Mouse (Mus musculus): ENCODE results near the gene Notch2. TPM values are rescaled to one million over a fixed set of nuclear protein-coding genes. Genes with fewer than 3 reads are reported as not detected.

The Notch2 gene
- polyA plus RNA-seq, 1 experiment from 2014 or later, result 10.8 TPM

DNA sequence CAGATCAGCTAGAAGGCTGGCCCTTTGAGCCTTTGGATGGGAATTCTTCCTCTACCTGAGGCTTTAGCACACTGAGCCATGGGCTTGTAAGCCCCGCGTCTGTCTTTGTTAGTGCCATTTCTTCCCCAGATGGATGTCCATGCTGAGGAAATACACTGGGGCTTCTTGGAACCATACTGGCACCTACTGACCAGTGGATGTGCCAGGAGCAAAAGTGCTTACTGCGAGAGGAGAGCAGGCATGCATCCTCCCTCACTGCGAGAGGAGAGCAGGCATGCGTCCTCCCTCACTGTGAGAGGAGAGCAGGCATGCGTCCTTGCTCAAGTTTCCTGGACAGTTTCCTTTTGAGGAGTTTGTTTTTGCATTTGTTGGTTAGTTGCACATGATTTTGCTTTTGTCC is 27.5 kb downstream of the Notch2 start:
- H3K27ac ChIP-seq (replicated peaks; ENCODE audit: low read depth, low read length), result no peak overlapping the region
- WGBS, result 92% methylated on average over 6 of the region's 6 CpGs
- peaks cover 6% of the 10 kb centered on the region; the same call in 1 of the 2 replicates for H3K4me1 ChIP-seq (ENCODE audit: control insufficient read depth, insufficient read depth, low read length)
- ATAC-seq (ENCODE audit: low FRiP score, low TSS enrichment), result no peak
- no peak overlapping the region for H3K9ac ChIP-seq (replicated peaks; ENCODE audit: low read length)
- H3K36me3 ChIP-seq (ENCODE audit: control insufficient read depth, insufficient read depth, low read length), result no peaks in the 10 kb centered on the region
- H3K27me3 ChIP-seq (ENCODE audit: control insufficient read depth, insufficient read depth, low read length), result no peaks in the 10 kb centered on the region
- H3K9me3 ChIP-seq (ENCODE audit: control insufficient read depth, low read length), result no peaks in the 10 kb centered on the region
- H3K4me2 ChIP-seq (ENCODE audit: low read length), result no peak overlapping the region
- DNase-seq, result no peak
- no peak overlapping the region for H3K4me3 ChIP-seq (replicated peaks; ENCODE audit: low read depth, low read length)

GRCm38 (mm10) chr3:98042301-98042700 is 29.0 kb downstream of the Notch2 start:
- WGBS, result 64% methylated on average over 6 of the region's 6 CpGs
- no peak overlapping the region for H3K9ac ChIP-seq (replicated peaks; ENCODE audit: low read length)
- no peak for ATAC-seq (ENCODE audit: low FRiP score, low TSS enrichment)

GRCm38 (mm10) chr3:98042955-98043456 is 29.7 kb downstream of the Notch2 start:
- Histone ChIP-seq H3K4me3 (replicated peaks; ENCODE audit: low read depth, low read length) (no peak overlapping the region), H3K9me3 (ENCODE audit: control insufficient read depth, low read length) (no peaks in the 10 kb centered on the region), H3K4me2 (ENCODE audit: low read length) (peak overlapping the region; percentile 21; the same call in 1 of the 2 replicates), H3K4me1 (ENCODE audit: control insufficient read depth, insufficient read depth, low read length) (peaks cover 8% of the 10 kb centered on the region; the same call in 1 of the 2 replicates), H3K27ac (replicated peaks; ENCODE audit: low read depth, low read length) (peak overlapping the region; percentile 43; the same call in 1 of the 2 replicates), H3K9ac (replicated peaks; ENCODE audit: low read length) (no peak overlapping the region), H3K36me3 (ENCODE audit: control insufficient read depth, insufficient read depth, low read length) (no peaks in the 10 kb centered on the region), H3K27me3 (ENCODE audit: control insufficient read depth, insufficient read depth, low read length) (no peaks in the 10 kb centered on the region)
- ATAC-seq (ENCODE audit: low FRiP score, low TSS enrichment) (peak; percentile 72), DNase-seq (peak; percentile 73)
- 3% methylated on average over 9 of the region's 9 CpGs for WGBS

More at GRCm38 (mm10) chr3:98042301-98042700, 29.0 kb downstream of the Notch2 start:
- no peak for DNase-seq
- Histone ChIP-seq H3K9me3 (ENCODE audit: control insufficient read depth, low read length) (no peaks in the 10 kb centered on the region), H3K4me2 (ENCODE audit: low read length) (no peak overlapping the region), H3K27ac (replicated peaks; ENCODE audit: low read depth, low read length) (no peak overlapping the region), H3K4me1 (ENCODE audit: control insufficient read depth, insufficient read depth, low read length) (peaks cover 8% of the 10 kb centered on the region; the same call in 1 of the 2 replicates), H3K27me3 (ENCODE audit: control insufficient read depth, insufficient read depth, low read length) (no peaks in the 10 kb centered on the region), H3K36me3 (ENCODE audit: control insufficient read depth, insufficient read depth, low read length) (no peaks in the 10 kb centered on the region), H3K4me3 (replicated peaks; ENCODE audit: low read depth, low read length) (no peak overlapping the region)

GRCm38 (mm10) chr3:98043669-98044068 is 30.3 kb downstream of the Notch2 start:
- Histone ChIP-seq H3K27ac (replicated peaks; ENCODE audit: low read depth, low read length) (peak overlapping the region; percentile 43), H3K9me3 (ENCODE audit: control insufficient read depth, low read length) (no peaks in the 10 kb centered on the region), H3K4me2 (ENCODE audit: low read length) (no peak overlapping the region), H3K27me3 (ENCODE audit: control insufficient read depth, insufficient read depth, low read length) (no peaks in the 10 kb centered on the region), H3K4me3 (replicated peaks; ENCODE audit: low read depth, low read length) (no peak overlapping the region), H3K36me3 (ENCODE audit: control insufficient read depth, insufficient read depth, low read length) (no peaks in the 10 kb centered on the region), H3K4me1 (ENCODE audit: control insufficient read depth, insufficient read depth, low read length) (peaks cover 8% of the 10 kb centered on the region; the same call in 1 of the 2 replicates), H3K9ac (replicated peaks; ENCODE audit: low read length) (no peak overlapping the region)
- WGBS, result 59% methylated on average over 4 of the region's 4 CpGs
- no peak for ATAC-seq (ENCODE audit: low FRiP score, low TSS enrichment)
- DNase-seq, result no peak

DNA sequence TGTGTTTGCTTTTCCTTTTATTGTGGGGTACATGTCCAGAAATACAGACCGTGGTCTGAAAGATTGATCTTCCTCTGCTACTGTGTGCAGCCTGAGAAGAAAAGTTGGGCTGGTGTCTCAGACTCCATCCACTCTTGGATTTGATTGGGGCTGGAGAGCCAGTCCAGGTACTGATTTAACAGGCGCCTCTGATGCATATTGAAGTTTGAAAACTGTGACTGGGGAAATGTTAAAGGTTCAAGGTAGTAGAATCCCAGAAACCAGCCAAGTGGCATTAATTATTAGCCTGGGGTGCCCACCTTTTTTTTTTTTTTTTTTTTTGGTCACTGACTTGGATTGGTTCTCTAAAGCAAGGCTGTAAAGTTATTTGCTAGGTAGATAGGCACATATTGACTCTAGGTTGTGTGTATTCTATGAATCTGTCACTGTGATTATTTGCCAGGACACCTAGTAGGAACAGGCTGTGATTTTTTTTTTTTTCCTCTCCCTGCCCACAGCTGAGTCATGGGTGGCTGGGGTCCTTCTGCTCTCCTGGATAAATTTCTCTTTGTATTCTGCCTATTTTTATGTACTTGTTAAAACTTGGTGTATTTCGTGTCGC is 31.5 kb downstream of the Notch2 start:
- no peak overlapping the region for H3K4me3 ChIP-seq (replicated peaks; ENCODE audit: low read depth, low read length)
- no peaks in the 10 kb centered on the region for H3K9me3 ChIP-seq (ENCODE audit: control insufficient read depth, low read length)
- H3K9ac ChIP-seq (replicated peaks; ENCODE audit: low read length), result no peak overlapping the region
- ATAC-seq (ENCODE audit: low FRiP score, low TSS enrichment) (no peak), DNase-seq (no peak)
- no peak overlapping the region for H3K27ac ChIP-seq (replicated peaks; ENCODE audit: low read depth, low read length)
- H3K36me3 ChIP-seq (ENCODE audit: control insufficient read depth, insufficient read depth, low read length), result no peaks in the 10 kb centered on the region
- peaks cover 12% of the 10 kb centered on the region; the same call in 1 of the 2 replicates for H3K4me1 ChIP-seq (ENCODE audit: control insufficient read depth, insufficient read depth, low read length)
- H3K27me3 ChIP-seq (ENCODE audit: control insufficient read depth, insufficient read depth, low read length), result no peaks in the 10 kb centered on the region
- WGBS, result 90% methylated on average over 4 of the region's 4 CpGs
- H3K4me2 ChIP-seq (ENCODE audit: low read length), result no peak overlapping the region

DNA sequence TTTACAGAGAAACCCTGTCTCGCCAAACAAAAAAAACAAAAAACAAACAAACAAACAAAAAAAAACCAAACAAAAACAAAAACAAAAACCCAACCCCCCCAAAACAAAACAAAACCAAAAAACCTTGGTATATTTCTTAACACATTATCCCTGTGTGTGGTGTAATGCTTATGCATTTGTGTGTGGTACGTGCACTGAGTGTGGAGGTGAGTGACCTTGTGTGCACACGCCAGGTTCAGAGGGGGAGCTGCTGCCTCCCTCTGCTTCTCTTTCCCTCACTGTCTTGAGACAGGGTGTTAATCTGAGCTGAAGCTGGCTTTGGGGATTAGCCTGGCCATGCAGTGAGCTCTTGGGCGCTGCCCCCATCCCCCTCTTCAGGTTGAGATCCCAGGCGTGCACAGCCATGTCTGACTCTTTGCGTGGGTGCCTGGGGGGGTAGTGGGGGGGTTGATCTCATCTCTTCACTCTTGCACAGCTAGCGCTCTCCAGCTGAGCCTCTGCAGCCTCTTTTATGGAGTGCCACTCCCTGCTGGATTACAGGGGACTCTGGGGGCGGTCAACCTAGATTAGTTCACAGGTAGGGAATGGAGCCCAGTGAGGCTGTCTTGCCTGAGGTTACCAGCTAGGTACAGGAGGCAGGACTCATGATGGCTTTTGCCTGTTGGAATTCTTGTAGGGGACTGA is 32.3 kb downstream of the Notch2 start:
- Histone ChIP-seq H3K9me3 (ENCODE audit: control insufficient read depth, low read length) (no peaks in the 10 kb centered on the region), H3K4me2 (ENCODE audit: low read length) (no peak overlapping the region), H3K27me3 (ENCODE audit: control insufficient read depth, insufficient read depth, low read length) (no peaks in the 10 kb centered on the region), H3K4me1 (ENCODE audit: control insufficient read depth, insufficient read depth, low read length) (peaks cover 12% of the 10 kb centered on the region; the same call in 1 of the 2 replicates), H3K4me3 (replicated peaks; ENCODE audit: low read depth, low read length) (no peak overlapping the region), H3K9ac (replicated peaks; ENCODE audit: low read length) (no peak overlapping the region), H3K36me3 (ENCODE audit: control insufficient read depth, insufficient read depth, low read length) (no peaks in the 10 kb centered on the region), H3K27ac (replicated peaks; ENCODE audit: low read depth, low read length) (no peak overlapping the region)
- DNase-seq (no peak), ATAC-seq (ENCODE audit: low FRiP score, low TSS enrichment) (no peak)
- WGBS, result 39% methylated on average over 8 of the region's 8 CpGs

DNA sequence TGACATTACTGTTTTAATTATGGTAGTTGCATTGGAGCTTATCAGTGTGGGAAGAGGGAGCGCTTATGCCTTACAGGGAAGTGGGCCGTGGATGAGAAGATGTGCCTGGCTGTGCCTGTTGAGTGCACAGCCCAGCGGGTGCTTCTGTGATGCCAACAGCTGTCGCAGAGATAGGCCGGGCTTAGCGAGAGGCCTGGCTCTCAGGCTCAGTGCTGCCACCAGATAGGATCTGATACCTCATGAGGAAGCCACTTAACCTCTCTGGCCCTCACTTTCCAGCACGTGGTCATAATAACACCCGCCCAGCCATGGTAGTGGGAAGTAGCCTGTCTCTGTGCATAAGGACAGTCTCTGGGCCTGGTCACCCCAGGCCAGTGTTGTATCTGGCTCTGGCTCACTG is 33.0 kb downstream of the Notch2 start:
- H3K9ac ChIP-seq (replicated peaks; ENCODE audit: low read length), result no peak overlapping the region
- WGBS, result 73% methylated on average over 8 of the region's 8 CpGs
- DNase-seq (no peak), ATAC-seq (ENCODE audit: low FRiP score, low TSS enrichment) (no peak)
- no peaks in the 10 kb centered on the region for H3K9me3 ChIP-seq (ENCODE audit: control insufficient read depth, low read length)
- no peak overlapping the region for H3K4me2 ChIP-seq (ENCODE audit: low read length)
- H3K36me3 ChIP-seq (ENCODE audit: control insufficient read depth, insufficient read depth, low read length), result no peaks in the 10 kb centered on the region
- no peak overlapping the region for H3K4me3 ChIP-seq (replicated peaks; ENCODE audit: low read depth, low read length)
- no peak overlapping the region for H3K27ac ChIP-seq (replicated peaks; ENCODE audit: low read depth, low read length)
- peaks cover 12% of the 10 kb centered on the region; the same call in 1 of the 2 replicates for H3K4me1 ChIP-seq (ENCODE audit: control insufficient read depth, insufficient read depth, low read length)
- H3K27me3 ChIP-seq (ENCODE audit: control insufficient read depth, insufficient read depth, low read length), result no peaks in the 10 kb centered on the region

GRCm38 (mm10) chr3:98049671-98050070 is 36.3 kb downstream of the Notch2 start:
- Histone ChIP-seq H3K4me1 (ENCODE audit: control insufficient read depth, insufficient read depth, low read length) (0 out of 2 replicates have a peak, but pooled peaks cover 10% of the 10 kb centered on the region), H3K36me3 (ENCODE audit: control insufficient read depth, insufficient read depth, low read length) (no peaks in the 10 kb centered on the region), H3K27me3 (ENCODE audit: control insufficient read depth, insufficient read depth, low read length) (no peaks in the 10 kb centered on the region), H3K4me2 (ENCODE audit: low read length) (no peak overlapping the region), H3K4me3 (replicated peaks; ENCODE audit: low read depth, low read length) (no peak overlapping the region), H3K27ac (replicated peaks; ENCODE audit: low read depth, low read length) (no peak overlapping the region), H3K9ac (replicated peaks; ENCODE audit: low read length) (no peak overlapping the region), H3K9me3 (ENCODE audit: control insufficient read depth, low read length) (no peaks in the 10 kb centered on the region)
- DNase-seq (no peak), ATAC-seq (ENCODE audit: low FRiP score, low TSS enrichment) (no peak)
- 82% methylated on average over 1 of the region's 1 CpGs for WGBS

Measured in midbrain, embryonic 14.5 days (tissue).